Mouse (Mus musculus) mesoderm, embryonic 11.5 days (tissue): ENCODE results near the gene Gbp5.
A peak's percentile ranks its signal among the peaks of the same experiment; 100 is the strongest.
"Not testable (repeated sequence)": the region's sequence is repeated elsewhere in the genome, so short reads cannot be mapped to it uniquely, and the experiment has no call there.

Experiments used
- DNase-seq: peaks from one replicate; pipeline ENCODE4 v3.0.0-alpha.2; 2012; ENCODE audit warnings: low read depth, low spot score

Gene Gbp5

GRCm38 (mm10) chr3:142542776-142543175, 49.0 kb downstream of the Gbp5 start:
- DNase-seq = not testable (repeated sequence)

DNA sequence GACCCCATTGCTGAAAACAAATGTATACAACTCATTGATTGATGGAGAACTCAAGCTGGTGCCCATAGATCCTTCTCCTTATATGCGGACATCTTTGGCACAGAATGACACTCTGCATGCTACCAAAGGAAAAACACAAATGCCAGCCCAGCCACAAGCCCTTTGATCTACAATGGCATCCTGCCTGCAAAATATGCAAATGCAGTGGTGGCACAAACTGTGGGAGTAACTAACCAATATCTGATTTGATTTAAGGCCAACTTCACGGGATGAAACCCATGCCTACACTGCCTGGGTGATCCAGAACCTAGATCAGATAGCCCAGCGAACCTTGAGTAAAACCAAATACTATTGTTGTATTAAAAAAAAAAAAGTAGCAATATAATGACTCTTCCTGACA, 52.9 kb downstream of the Gbp5 start:
- no peak for DNase-seq

GRCm38 (mm10) chr3:142550052-142550676, 56.4 kb downstream of the Gbp5 start:
- no peak for DNase-seq

DNA sequence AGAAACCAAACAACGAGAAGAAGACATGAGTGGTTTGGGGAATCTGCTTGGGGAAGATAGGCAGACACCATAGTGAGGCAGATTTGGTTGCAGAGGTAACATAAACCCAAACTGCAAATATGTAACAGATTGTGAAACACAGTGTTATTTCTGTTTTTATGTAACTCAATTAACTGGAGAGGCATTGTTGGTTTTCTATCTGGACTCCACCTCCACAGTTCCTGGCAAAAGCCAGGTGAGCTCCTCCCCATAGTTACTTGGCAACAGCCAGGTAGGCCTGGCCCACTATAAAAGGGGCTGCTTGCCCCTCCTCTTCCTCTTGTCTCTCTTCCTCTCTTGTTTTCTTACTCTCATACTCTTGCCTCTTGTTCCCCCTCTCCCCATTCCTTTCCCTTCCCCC, 60.8 kb downstream of the Gbp5 start:
- DNase-seq = no peak

GRCm38 (mm10) chr3:142555623-142556022, 61.8 kb downstream of the Gbp5 start:
- no peak for DNase-seq

DNA sequence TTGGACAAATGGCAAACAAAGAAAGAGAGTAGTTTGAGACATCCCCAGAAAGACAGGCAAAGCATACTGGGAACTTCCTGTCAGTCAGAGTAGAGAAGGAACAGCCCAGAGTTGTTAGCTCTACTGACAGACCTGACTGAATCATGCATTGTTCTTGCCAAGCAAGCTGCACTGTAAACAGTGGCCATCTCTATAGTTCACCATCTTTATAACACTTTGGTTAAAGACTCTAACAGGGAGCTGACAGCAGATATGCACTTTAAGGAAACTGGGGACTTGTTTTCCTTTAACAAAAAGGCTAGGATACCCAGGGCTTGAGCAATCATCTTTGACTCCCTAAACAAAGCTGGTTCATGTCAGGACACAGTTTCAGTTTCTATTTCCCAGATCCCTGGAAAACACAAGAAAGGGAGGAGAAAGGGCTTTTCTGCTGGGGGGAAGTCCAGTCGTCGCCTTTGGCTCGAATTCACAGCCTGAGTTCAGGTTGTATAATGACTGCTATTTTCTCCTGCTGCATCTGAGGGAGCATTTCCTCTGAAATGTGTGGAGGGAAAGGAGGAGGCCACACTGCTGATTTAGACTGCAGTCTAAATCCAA, 66.0 kb downstream of the Gbp5 start, which contains the start of gene Gbp3:
Gene Gbp3 (plus strand): TSS at position 395 of the 597 bp plus-strand sequence.
- DNase-seq = no peak

DNA sequence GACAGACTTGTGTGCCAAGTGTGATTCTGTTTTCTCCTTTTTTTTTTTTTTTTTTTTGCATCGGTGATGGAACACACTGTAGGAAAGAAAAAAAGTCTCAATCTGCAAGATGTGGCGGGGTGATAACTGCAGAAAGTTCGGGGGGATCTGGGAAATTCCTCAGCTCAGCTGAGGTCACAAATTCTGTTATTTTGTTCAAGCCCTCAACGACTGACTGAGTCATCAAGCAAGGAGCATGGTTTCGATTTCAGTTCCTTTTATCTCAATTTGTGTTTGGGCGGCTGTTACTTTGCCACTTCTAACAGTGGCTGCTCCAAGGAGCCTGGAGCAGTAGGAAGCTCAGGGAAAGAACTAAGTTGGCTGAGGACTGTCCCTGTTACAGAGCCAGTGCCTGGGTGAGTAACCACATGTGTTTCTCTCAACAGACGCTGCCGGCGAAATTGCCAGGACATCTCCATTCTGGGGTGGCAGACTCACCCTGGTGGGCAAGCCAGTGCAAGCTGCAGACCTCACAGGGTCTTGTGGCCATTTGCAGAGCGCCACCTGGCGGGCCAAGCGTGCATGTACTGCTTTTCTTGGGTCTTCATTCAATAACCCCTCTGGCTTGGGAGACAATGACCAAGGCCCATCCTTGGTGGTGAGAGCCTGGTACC, 66.6 kb downstream of the Gbp5 start:
- peak; percentile 89 for DNase-seq

DNA sequence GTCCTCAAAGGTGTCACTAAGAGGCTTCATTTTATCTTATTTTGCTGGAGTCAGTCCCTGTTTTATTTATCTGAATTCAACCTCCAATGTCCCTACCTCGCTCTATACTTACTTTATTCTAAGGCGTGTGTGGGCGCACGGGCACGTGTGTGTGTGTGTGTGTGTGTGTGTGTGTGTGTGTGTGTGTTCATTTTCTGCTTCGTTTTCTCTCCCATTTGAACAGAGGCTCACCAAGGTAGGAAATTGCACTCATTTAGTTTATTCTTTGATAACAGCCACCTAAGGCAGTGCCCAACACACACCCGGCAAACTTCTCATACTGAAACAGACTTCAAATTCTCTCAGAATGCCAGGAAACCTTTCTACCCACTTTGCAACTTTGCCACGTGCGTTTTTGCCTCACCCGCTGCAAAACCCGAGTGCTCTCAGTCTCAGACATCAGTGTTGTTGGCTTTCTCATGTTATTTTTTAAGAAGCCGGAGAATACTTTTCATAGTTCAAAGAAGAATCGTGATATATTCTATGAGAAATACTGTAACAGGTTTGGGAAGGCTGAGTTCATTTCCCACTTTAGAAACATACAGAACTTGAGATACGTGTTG, 67.4 kb downstream of the Gbp5 start:
- no peak for DNase-seq

DNA sequence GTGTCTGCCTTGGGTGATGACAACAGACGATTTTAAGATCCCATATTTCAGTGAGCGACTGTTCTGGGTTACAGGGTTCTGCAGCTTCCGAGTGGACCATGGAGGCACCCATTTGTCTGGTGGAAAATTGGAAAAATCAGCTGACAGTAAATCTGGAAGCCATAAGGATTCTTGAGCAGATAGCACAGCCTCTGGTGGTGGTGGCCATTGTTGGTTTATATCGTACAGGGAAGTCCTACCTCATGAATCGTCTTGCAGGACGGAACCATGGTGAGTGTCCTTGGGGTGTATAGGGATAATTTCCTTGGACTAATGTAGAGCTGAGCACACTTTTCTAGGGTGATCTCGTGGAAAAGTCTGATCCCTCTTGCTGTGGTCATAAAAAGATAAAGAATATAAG, 67.9 kb downstream of the Gbp5 start:
- DNase-seq = no peak

GRCm38 (mm10) chr3:142567490-142567889, 73.7 kb downstream of the Gbp5 start:
- DNase-seq = not testable (repeated sequence)

GRCm38 (mm10) chr3:142570738-142571137, 77.0 kb downstream of the Gbp5 start:
- no peak for DNase-seq
